Mouse (Mus musculus) heart, embryonic 14.5 days (tissue): ENCODE results near the gene Ogdhl. TPM values are rescaled to one million over a fixed set of nuclear protein-coding genes. Genes with fewer than 3 reads are reported as not detected.

Source experiments
- ATAC-seq: fragments of 200-750 bp; cut with Nextera tagmentation; 2 replicates; pipeline ENCODE4 v1.8.0; 2017; ENCODE audit warnings: low read depth, moderate TSS enrichment; ENCODE audit not compliant: insufficient number of reproducible peaks, insufficient read depth, low FRiP score
- H3K27ac ChIP-seq, 2 experiments: fragments of 200-500 bp in 1 of 2; fragments of 300-500 bp in 1 of 2; sonication (generic) in 1 of 2; replicated peaks in 1 of 2; 2 replicates each; pipeline ENCODE4 v1.5.1; 2012 to 2014; ENCODE audit warnings: low read depth in 2 of 2, low read length in 2 of 2, control low read depth in 1 of 2, mild to moderate bottlenecking in 1 of 2, mixed read lengths in 1 of 2; ENCODE audit not compliant: control insufficient read depth in 1 of 2, insufficient read depth in 1 of 2
- H3K27me3 ChIP-seq: fragments of 300-500 bp; sonication (generic); 2 replicates; pipeline ENCODE4 v1.6.1; 2014; ENCODE audit warnings: mild to moderate bottlenecking, low read length, control low read depth; ENCODE audit not compliant: control insufficient read depth, insufficient read depth
- H3K36me3 ChIP-seq: fragments of 300-500 bp; sonication (generic); 2 replicates; pipeline ENCODE4 v1.6.1; 2014; ENCODE audit warnings: mild to moderate bottlenecking, control low read depth, low read length, mixed read lengths; ENCODE audit not compliant: control insufficient read depth, insufficient read depth
- H3K4me1 ChIP-seq, 2 experiments: fragments of 200-500 bp in 1 of 2; fragments of 300-500 bp in 1 of 2; sonication (generic) in 1 of 2; 2 replicates each; pipeline ENCODE4 v1.6.1; 2012 to 2014; ENCODE audit warnings: low read length in 2 of 2, control low read depth in 1 of 2, mixed read lengths in 1 of 2; ENCODE audit not compliant: control insufficient read depth in 2 of 2, insufficient read depth in 2 of 2
- H3K4me2 ChIP-seq: fragments of 300-500 bp; sonication (generic); 2 replicates; pipeline ENCODE4 v1.6.1; 2014; ENCODE audit warnings: mild to moderate bottlenecking, low read length
- H3K4me3 ChIP-seq, 2 experiments: fragments of 200-500 bp in 1 of 2; fragments of 300-500 bp in 1 of 2; sonication (generic) in 1 of 2; 2 replicates each; pipeline ENCODE4 v1.5.1; 2012 to 2014; ENCODE audit warnings: low read length in 2 of 2, mild to moderate bottlenecking in 2 of 2, control low read depth in 1 of 2, low read depth in 1 of 2, moderate library complexity in 1 of 2; ENCODE audit not compliant: control insufficient read depth in 1 of 2, insufficient read depth in 1 of 2
- H3K9ac ChIP-seq: fragments of 300-500 bp; sonication (generic); 2 replicates; pipeline ENCODE4 v1.6.1; 2014; ENCODE audit warnings: mild to moderate bottlenecking, low read length
- H3K9me3 ChIP-seq: fragments of 300-500 bp; sonication (generic); 2 replicates; pipeline ENCODE4 v1.6.1; 2016; ENCODE audit warnings: low read length, control low read depth; ENCODE audit not compliant: control insufficient read depth
- WGBS: fragments of 180-500 bp; shearing (Covaris S2); extraction: QIAGEN DNeasy Blood & Tissue Kit; methylation state at CpG from one replicate; pipeline ENCODE4 v1.1.7; 2014; 5-methylcytosine and 5-hydroxymethylcytosine counted together
- polyA plus RNA-seq: library from polyadenylated mRNA; unstranded; fragments of >200 nt; fragmentation: Nextera tagmentation; extraction: Ambion mirVana; gene quantifications from 2 replicates; pipeline ENCODE4 v1.2.1, GENCODE M21; 2014

Gene Ogdhl
- polyA plus RNA-seq, 1 experiment from 2014 or later: 13.1 TPM

DNA sequence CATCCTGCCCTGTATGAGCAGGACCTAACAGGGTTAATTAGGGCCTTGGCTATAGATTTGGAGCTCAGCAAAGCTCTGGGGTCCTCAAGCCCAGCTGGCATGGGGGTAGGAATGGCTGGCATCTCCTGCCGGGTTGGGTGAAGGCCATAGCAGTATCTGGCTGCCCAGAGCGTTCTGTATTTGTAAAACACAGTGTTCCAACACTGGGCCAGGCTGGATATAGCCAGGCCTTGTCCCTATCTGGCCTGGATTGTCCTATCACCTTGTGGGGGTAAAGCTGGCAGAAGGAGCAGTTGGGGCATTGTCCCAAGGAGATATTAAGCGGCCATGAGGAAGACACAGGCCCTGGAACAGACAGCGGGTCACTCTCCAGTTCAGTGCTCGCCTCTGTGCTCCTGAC, 1.4 kb downstream of the Ogdhl start:
- H3K36me3 ChIP-seq: no peaks in the 10 kb centered on the region
- ATAC-seq: no peak
- H3K9ac ChIP-seq: no peak overlapping the region
- peaks cover 0 to 3% of the 10 kb centered on the region in 2 experiments; a peak in 2 of 4 replicates for H3K4me1 ChIP-seq
- no peak overlapping the region for H3K27ac ChIP-seq
- no peaks in the 10 kb centered on the region for H3K27me3 ChIP-seq
- H3K4me2 ChIP-seq: no peak overlapping the region
- H3K4me3 ChIP-seq: no peak overlapping the region
- 83% methylated on average over 5 of the region's 5 CpGs for WGBS
- no peaks in the 10 kb centered on the region for H3K9me3 ChIP-seq

- H3K36me3 ChIP-seq: no peaks in the 10 kb centered on the region; the same call in 1 of the 2 replicates
- H3K27ac ChIP-seq: no peak overlapping the region
- no peak for ATAC-seq
- no peaks in the 10 kb centered on the region for H3K9me3 ChIP-seq
- WGBS: 86% methylated on average over 9 of the region's 9 CpGs
- H3K4me2 ChIP-seq: no peak overlapping the region
- H3K9ac ChIP-seq: no peak overlapping the region
- no peaks in the 10 kb centered on the region for H3K27me3 ChIP-seq
- H3K4me1 ChIP-seq: peaks cover 0 to 2% of the 10 kb centered on the region in 2 experiments; a peak in 2 of 4 replicates
- H3K4me3 ChIP-seq: no peak overlapping the region
Observed at GRCm38 (mm10) chr14:32327366-32327765, 5.5 kb downstream of the Ogdhl start.

GRCm38 (mm10) chr14:32332515-32333445, 11.0 kb downstream of the Ogdhl start:
- no peak for ATAC-seq
- Histone ChIP-seq H3K4me3 (no peak overlapping the region), H3K27ac (no peak overlapping the region), H3K9me3 (no peaks in the 10 kb centered on the region), H3K9ac (no peak overlapping the region), H3K4me1 (no peaks in the 10 kb centered on the region), H3K36me3 (peaks cover 13% of the 10 kb centered on the region; the same call in 1 of the 2 replicates), H3K27me3 (no peaks in the 10 kb centered on the region), H3K4me2 (no peak overlapping the region)
- 87% methylated on average over 20 of the region's 20 CpGs for WGBS

GRCm38 (mm10) chr14:32336021-32336420, 14.2 kb downstream of the Ogdhl start:
- ATAC-seq: no peak
- Histone ChIP-seq H3K9ac (no peak overlapping the region), H3K9me3 (no peaks in the 10 kb centered on the region), H3K4me2 (no peak overlapping the region), H3K27ac (no peak overlapping the region), H3K36me3 (peaks cover 36% of the 10 kb centered on the region), H3K27me3 (no peaks in the 10 kb centered on the region), H3K4me1 (no peaks in the 10 kb centered on the region), H3K4me3 (no peak overlapping the region)
- WGBS: 81% methylated on average over 6 of the region's 6 CpGs

- Histone ChIP-seq H3K27me3 (no peaks in the 10 kb centered on the region), H3K4me3 (no peak overlapping the region), H3K36me3 (peaks cover 41% of the 10 kb centered on the region), H3K4me2 (no peak overlapping the region), H3K9ac (no peak overlapping the region), H3K27ac (no peak overlapping the region), H3K4me1 (no peaks in the 10 kb centered on the region), H3K9me3 (no peaks in the 10 kb centered on the region)
- WGBS: 75% methylated on average over 11 of the region's 11 CpGs
- no peak for ATAC-seq
Observed at GRCm38 (mm10) chr14:32336547-32336946, 14.7 kb downstream of the Ogdhl start.

DNA sequence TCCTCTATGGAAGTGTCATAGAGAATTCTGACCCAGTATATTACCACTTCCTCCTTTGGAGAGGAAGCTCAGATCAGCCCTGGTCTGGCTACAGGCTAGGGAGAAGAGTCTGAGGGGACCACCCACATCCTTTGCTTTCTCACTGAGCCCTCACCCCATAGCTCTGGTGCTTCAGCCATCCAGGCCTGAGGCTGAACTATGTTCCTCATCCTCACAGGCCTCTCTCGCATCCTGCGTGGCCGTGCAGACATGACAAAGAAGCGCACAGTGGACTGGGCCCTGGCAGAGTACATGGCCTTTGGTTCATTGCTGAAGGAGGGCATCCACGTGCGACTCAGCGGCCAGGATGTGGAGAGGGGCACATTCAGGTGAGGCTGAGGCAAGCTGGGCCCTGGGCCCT, 20.0 kb downstream of the Ogdhl start:
- no peaks in the 10 kb centered on the region for H3K9me3 ChIP-seq
- no peak overlapping the region for H3K4me3 ChIP-seq
- no peak for ATAC-seq
- WGBS: 95% methylated on average over 7 of the region's 7 CpGs
- H3K27ac ChIP-seq: no peak overlapping the region
- H3K4me1 ChIP-seq: no peaks in the 10 kb centered on the region
- no peak overlapping the region for H3K9ac ChIP-seq
- H3K36me3 ChIP-seq: peaks cover 59% of the 10 kb centered on the region
- no peaks in the 10 kb centered on the region for H3K27me3 ChIP-seq
- H3K4me2 ChIP-seq: no peak overlapping the region

DNA sequence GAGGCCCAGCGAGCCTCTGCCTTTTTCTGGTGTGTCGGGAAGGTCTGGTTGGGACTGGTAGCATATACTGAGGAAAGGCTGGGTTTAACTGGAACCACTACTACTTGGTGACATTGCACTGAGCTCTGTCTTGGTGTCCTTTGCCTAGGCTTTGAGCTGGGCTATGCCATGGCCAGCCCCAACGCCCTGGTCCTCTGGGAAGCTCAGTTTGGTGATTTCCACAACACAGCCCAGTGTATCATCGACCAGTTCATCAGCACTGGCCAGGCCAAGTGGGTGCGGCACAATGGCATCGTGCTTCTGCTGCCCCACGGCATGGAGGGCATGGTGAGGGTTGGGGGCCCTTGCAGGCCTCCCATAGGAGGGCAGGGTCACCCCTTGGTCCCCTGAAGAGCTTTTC, 22.4 kb downstream of the Ogdhl start:
- WGBS: 93% methylated on average over 7 of the region's 7 CpGs
- Histone ChIP-seq H3K36me3 (peaks cover 49% of the 10 kb centered on the region), H3K9ac (no peak overlapping the region), H3K4me2 (no peak overlapping the region), H3K27me3 (no peaks in the 10 kb centered on the region), H3K4me1 (no peaks in the 10 kb centered on the region), H3K9me3 (no peaks in the 10 kb centered on the region), H3K27ac (no peak overlapping the region), H3K4me3 (no peak overlapping the region)
- no peak for ATAC-seq
